Mouse (Mus musculus) stomach, postnatal 0 days (tissue): ENCODE results near the gene Ppig. TPM values are rescaled to one million over a fixed set of nuclear protein-coding genes. Genes with fewer than 3 reads are reported as not detected.

ENCODE experiments used
- ATAC-seq: fragments of 200-750 bp; cut with Nextera tagmentation; 2 replicates; pipeline ENCODE4 v1.8.0; 2017; ENCODE audit not compliant: low FRiP score, low TSS enrichment
- DNase-seq: peaks from one replicate; pipeline ENCODE4 v3.0.0-alpha.2; 2016; ENCODE audit warnings: low spot score
- H3K27ac ChIP-seq: fragments of 300-500 bp; sonication (generic); replicated peaks from 2 replicates; pipeline ENCODE4 v1.5.1; 2014; ENCODE audit warnings: mild to moderate bottlenecking, control low read depth
- H3K27me3 ChIP-seq: fragments of 300-500 bp; sonication (generic); 2 replicates; pipeline ENCODE4 v1.6.1; 2014; ENCODE audit warnings: low read length; ENCODE audit not compliant: control insufficient read depth, insufficient read depth
- H3K36me3 ChIP-seq: fragments of 300-500 bp; sonication (generic); 2 replicates; pipeline ENCODE4 v1.6.1; 2014; ENCODE audit warnings: low read length, mixed read lengths; ENCODE audit not compliant: control insufficient read depth, insufficient read depth
- H3K4me1 ChIP-seq: fragments of 300-500 bp; sonication (generic); replicated peaks from 2 replicates; pipeline ENCODE4 v1.6.1; 2014; ENCODE audit warnings: antibody characterized with exemption; ENCODE audit not compliant: control insufficient read depth, insufficient read depth
- H3K4me2 ChIP-seq: fragments of 300-500 bp; sonication (generic); replicated peaks from 2 replicates; pipeline ENCODE4 v1.6.1; 2014; ENCODE audit warnings: low read depth, mild to moderate bottlenecking, control low read depth, moderate library complexity
- H3K4me3 ChIP-seq: fragments of 300-500 bp; sonication (generic); 2 replicates; pipeline ENCODE4 v1.5.1; 2014; ENCODE audit warnings: low read depth, low read length, control low read depth
- H3K9ac ChIP-seq: fragments of 300-500 bp; sonication (generic); 2 replicates; pipeline ENCODE4 v1.6.1; 2014; ENCODE audit warnings: mild to moderate bottlenecking, low read length, control low read depth, mixed read lengths
- H3K9me3 ChIP-seq: fragments of 300-500 bp; sonication (generic); 2 replicates; pipeline ENCODE4 v1.6.1; 2016; ENCODE audit warnings: low read length; ENCODE audit not compliant: control insufficient read depth
- CTCF ChIP-seq: IDR thresholded peaks from 2 replicates; pipeline ENCODE4 v1.5.1; 2016; ENCODE audit warnings: antibody characterized with exemption, low read depth, mild to moderate bottlenecking, moderate library complexity
- EP300 ChIP-seq: optimal IDR thresholded peaks from 2 replicates; pipeline ENCODE3; 2016; ENCODE audit warnings: antibody characterized with exemption
- WGBS: fragments of 180-500 bp; shearing (Covaris S2); extraction: QIAGEN DNeasy Blood & Tissue Kit; methylation state at CpG from one replicate; pipeline ENCODE4 v1.1.7; 2014; 5-methylcytosine and 5-hydroxymethylcytosine counted together
- polyA plus RNA-seq: library from polyadenylated mRNA; unstranded; fragments of >200 nt; fragmentation: Nextera tagmentation; extraction: Ambion mirVana; gene quantifications from 2 replicates; pipeline ENCODE4 v1.2.1, GENCODE M21; 2015

The Ppig gene
- polyA plus RNA-seq, 1 experiment from 2014 or later = 83.7 TPM

GRCm38 (mm10) chr2:69681931-69682330 lies 40.4 kb upstream of the Ppig start:
- H3K36me3 ChIP-seq = no peaks in the 10 kb centered on the region
- H3K4me3 ChIP-seq = no peak overlapping the region
- TF ChIP-seq EP300 (no peak), CTCF (no peak)
- no peaks in the 10 kb centered on the region for H3K9me3 ChIP-seq
- H3K4me2 ChIP-seq = no peak overlapping the region
- ATAC-seq = no peak
- no peak overlapping the region for H3K9ac ChIP-seq
- no peak for DNase-seq
- no peaks in the 10 kb centered on the region for H3K4me1 ChIP-seq
- H3K27ac ChIP-seq = no peak overlapping the region
- WGBS = 95% methylated on average over 4 of the region's 4 CpGs
- no peaks in the 10 kb centered on the region for H3K27me3 ChIP-seq

GRCm38 (mm10) chr2:69683036-69683805 lies 39.1 kb upstream of the Ppig start:
- DNase-seq = no peak
- WGBS = 80% methylated on average over 13 of the region's 13 CpGs
- no peak for TF ChIP-seq EP300
- TF ChIP-seq CTCF = no peak

GRCm38 (mm10) chr2:69684488-69684887 lies 37.9 kb upstream of the Ppig start:
- no peaks in the 10 kb centered on the region for H3K27me3 ChIP-seq
- H3K27ac ChIP-seq = no peak overlapping the region
- H3K36me3 ChIP-seq = peaks cover 4% of the 10 kb centered on the region; the same call in 1 of the 2 replicates
- H3K4me1 ChIP-seq = no peaks in the 10 kb centered on the region
- no peak for ATAC-seq
- no peaks in the 10 kb centered on the region for H3K9me3 ChIP-seq
- DNase-seq = no peak
- H3K4me2 ChIP-seq = no peak overlapping the region
- no peak overlapping the region for H3K4me3 ChIP-seq
- no peak for TF ChIP-seq EP300
- TF ChIP-seq CTCF = no peak
- 94% methylated on average over 3 of the region's 3 CpGs for WGBS
- no peak overlapping the region for H3K9ac ChIP-seq

More at GRCm38 (mm10) chr2:69683036-69683805, 39.1 kb upstream of the Ppig start:
- H3K4me2 ChIP-seq = no peak overlapping the region
- no peaks in the 10 kb centered on the region for H3K27me3 ChIP-seq
- H3K9me3 ChIP-seq = no peaks in the 10 kb centered on the region
- H3K4me1 ChIP-seq = no peaks in the 10 kb centered on the region
- no peak overlapping the region for H3K27ac ChIP-seq
- H3K36me3 ChIP-seq = peaks cover 4% of the 10 kb centered on the region; the same call in 1 of the 2 replicates
- H3K4me3 ChIP-seq = no peak overlapping the region
- H3K9ac ChIP-seq = no peak overlapping the region
- ATAC-seq = no peak

- 92% methylated on average over 3 of the region's 3 CpGs for WGBS
- Histone ChIP-seq H3K36me3 (peaks cover 24% of the 10 kb centered on the region), H3K4me3 (no peak overlapping the region), H3K4me1 (no peaks in the 10 kb centered on the region), H3K4me2 (no peak overlapping the region), H3K27ac (no peak overlapping the region), H3K27me3 (no peaks in the 10 kb centered on the region), H3K9me3 (no peaks in the 10 kb centered on the region), H3K9ac (no peak overlapping the region)
- ATAC-seq (no peak), DNase-seq (no peak)
- TF ChIP-seq EP300 (no peak), CTCF (no peak)
Measured at GRCm38 (mm10) chr2:69690214-69690613, 32.1 kb upstream of the Ppig start.

- DNase-seq (no peak), ATAC-seq (no peak)
- TF ChIP-seq CTCF = no peak
- TF ChIP-seq EP300 = no peak
- Histone ChIP-seq H3K9ac (no peak overlapping the region), H3K4me2 (no peak overlapping the region), H3K4me1 (no peaks in the 10 kb centered on the region), H3K9me3 (no peaks in the 10 kb centered on the region), H3K27me3 (no peaks in the 10 kb centered on the region), H3K27ac (no peak overlapping the region), H3K36me3 (peaks cover 24% of the 10 kb centered on the region), H3K4me3 (no peak overlapping the region)
- 87% methylated on average over 6 of the region's 6 CpGs for WGBS
Measured at GRCm38 (mm10) chr2:69690843-69691242, 31.5 kb upstream of the Ppig start.

- H3K27me3 ChIP-seq = no peaks in the 10 kb centered on the region
- H3K9ac ChIP-seq = no peak overlapping the region
- no peak overlapping the region for H3K27ac ChIP-seq
- H3K9me3 ChIP-seq = no peaks in the 10 kb centered on the region
- H3K4me3 ChIP-seq = no peak overlapping the region
- TF ChIP-seq EP300 (no peak), CTCF (peak; percentile 32; the same call in 1 of the 2 replicates)
- H3K4me1 ChIP-seq = no peaks in the 10 kb centered on the region
- 94% methylated on average over 11 of the region's 11 CpGs for WGBS
- no peak overlapping the region for H3K4me2 ChIP-seq
- H3K36me3 ChIP-seq = peaks cover 21% of the 10 kb centered on the region; the same call in 1 of the 2 replicates
- DNase-seq (no peak), ATAC-seq (no peak)
Measured at GRCm38 (mm10) chr2:69693501-69693900, 28.8 kb upstream of the Ppig start.
